Mouse (Mus musculus): ENCODE data around the gene Ercc6l2. TPM values are rescaled to one million over a fixed set of nuclear protein-coding genes. Genes with fewer than 3 reads are reported as not detected.

Ercc6l2 gene
- polyA plus RNA-seq, 1 experiment from 2014 or later, result 21.9 TPM

GRCm38 (mm10) chr13:63930525-63930924 lies 115.5 kb downstream of the Ercc6l2 start:
- Histone ChIP-seq H3K4me2 (ENCODE audit: low read depth, severe bottlenecking) (no peak overlapping the region), H3K4me1 (ENCODE audit: control insufficient read depth, insufficient read depth, low read length) (no peaks in the 10 kb centered on the region), H3K9me3 (ENCODE audit: control insufficient read depth, low read length) (no peaks in the 10 kb centered on the region), H3K27me3 (ENCODE audit: control insufficient read depth, insufficient read depth, low read length) (no peaks in the 10 kb centered on the region), H3K4me3 (ENCODE audit: low read depth, low read length) (no peak overlapping the region), H3K36me3 (ENCODE audit: control insufficient read depth, insufficient read depth, low read length) (no peaks in the 10 kb centered on the region), H3K27ac (replicated peaks; ENCODE audit: low read depth, low read length) (no peak overlapping the region), H3K9ac (ENCODE audit: low read length) (no peak overlapping the region)
- DNase-seq (ENCODE audit: low spot score) (no peak), ATAC-seq (ENCODE audit: insufficient number of reproducible peaks, low FRiP score, low TSS enrichment, low read depth) (no peak)
- WGBS, result 83% methylated on average over 10 of the region's 10 CpGs

- Histone ChIP-seq H3K4me1 (ENCODE audit: control insufficient read depth, insufficient read depth, low read length) (no peaks in the 10 kb centered on the region), H3K4me3 (ENCODE audit: low read depth, low read length) (no peak overlapping the region), H3K36me3 (ENCODE audit: control insufficient read depth, insufficient read depth, low read length) (no peaks in the 10 kb centered on the region), H3K27ac (replicated peaks; ENCODE audit: low read depth, low read length) (no peak overlapping the region), H3K27me3 (ENCODE audit: control insufficient read depth, insufficient read depth, low read length) (no peaks in the 10 kb centered on the region), H3K4me2 (ENCODE audit: low read depth, severe bottlenecking) (no peak overlapping the region), H3K9me3 (ENCODE audit: control insufficient read depth, low read length) (no peaks in the 10 kb centered on the region), H3K9ac (ENCODE audit: low read length) (no peak overlapping the region)
- WGBS, result 86% methylated on average over 9 of the region's 9 CpGs
- no peak for ATAC-seq (ENCODE audit: insufficient number of reproducible peaks, low FRiP score, low TSS enrichment, low read depth)
- DNase-seq (ENCODE audit: low spot score), result no peak
Observed at GRCm38 (mm10) chr13:63936369-63936768, 121.3 kb downstream of the Ercc6l2 start.

GRCm38 (mm10) chr13:63940257-63940656 lies 125.2 kb downstream of the Ercc6l2 start:
- Histone ChIP-seq H3K27ac (replicated peaks; ENCODE audit: low read depth, low read length) (no peak overlapping the region), H3K27me3 (ENCODE audit: control insufficient read depth, insufficient read depth, low read length) (no peaks in the 10 kb centered on the region), H3K4me1 (ENCODE audit: control insufficient read depth, insufficient read depth, low read length) (no peaks in the 10 kb centered on the region), H3K9ac (ENCODE audit: low read length) (no peak overlapping the region), H3K4me2 (ENCODE audit: low read depth, severe bottlenecking) (no peak overlapping the region), H3K9me3 (ENCODE audit: control insufficient read depth, low read length) (no peaks in the 10 kb centered on the region), H3K4me3 (ENCODE audit: low read depth, low read length) (no peak overlapping the region), H3K36me3 (ENCODE audit: control insufficient read depth, insufficient read depth, low read length) (no peaks in the 10 kb centered on the region)
- no peak for ATAC-seq (ENCODE audit: insufficient number of reproducible peaks, low FRiP score, low TSS enrichment, low read depth)
- no peak for DNase-seq (ENCODE audit: low spot score)
- WGBS, result 81% methylated on average over 1 of the region's 1 CpGs

GRCm38 (mm10) chr13:63941170-63941569 lies 126.1 kb downstream of the Ercc6l2 start:
- Histone ChIP-seq H3K27ac (replicated peaks; ENCODE audit: low read depth, low read length) (no peak overlapping the region), H3K27me3 (ENCODE audit: control insufficient read depth, insufficient read depth, low read length) (no peaks in the 10 kb centered on the region), H3K36me3 (ENCODE audit: control insufficient read depth, insufficient read depth, low read length) (no peaks in the 10 kb centered on the region), H3K9me3 (ENCODE audit: control insufficient read depth, low read length) (no peaks in the 10 kb centered on the region), H3K4me1 (ENCODE audit: control insufficient read depth, insufficient read depth, low read length) (no peaks in the 10 kb centered on the region), H3K9ac (ENCODE audit: low read length) (no peak overlapping the region), H3K4me2 (ENCODE audit: low read depth, severe bottlenecking) (no peak overlapping the region), H3K4me3 (ENCODE audit: low read depth, low read length) (no peak overlapping the region)
- 93% methylated on average over 4 of the region's 4 CpGs for WGBS
- ATAC-seq (ENCODE audit: insufficient number of reproducible peaks, low FRiP score, low TSS enrichment, low read depth) (no peak), DNase-seq (ENCODE audit: low spot score) (no peak)

- Histone ChIP-seq H3K36me3 (ENCODE audit: control insufficient read depth, insufficient read depth, low read length) (no peaks in the 10 kb centered on the region), H3K4me3 (ENCODE audit: low read depth, low read length) (no peak overlapping the region), H3K4me2 (ENCODE audit: low read depth, severe bottlenecking) (no peak overlapping the region), H3K27me3 (ENCODE audit: control insufficient read depth, insufficient read depth, low read length) (0 out of 2 replicates have a peak, but pooled peaks cover 4% of the 10 kb centered on the region), H3K27ac (replicated peaks; ENCODE audit: low read depth, low read length) (no peak overlapping the region), H3K4me1 (ENCODE audit: control insufficient read depth, insufficient read depth, low read length) (no peaks in the 10 kb centered on the region), H3K9me3 (ENCODE audit: control insufficient read depth, low read length) (no peaks in the 10 kb centered on the region), H3K9ac (ENCODE audit: low read length) (no peak overlapping the region)
- DNase-seq (ENCODE audit: low spot score) (no peak), ATAC-seq (ENCODE audit: insufficient number of reproducible peaks, low FRiP score, low TSS enrichment, low read depth) (no peak)
- WGBS, result 82% methylated on average over 7 of the region's 7 CpGs
Observed at GRCm38 (mm10) chr13:63943605-63944004, 128.6 kb downstream of the Ercc6l2 start.

- no peak overlapping the region for H3K4me3 ChIP-seq (ENCODE audit: low read depth, low read length)
- no peaks in the 10 kb centered on the region for H3K36me3 ChIP-seq (ENCODE audit: control insufficient read depth, insufficient read depth, low read length)
- peaks cover 1% of the 10 kb centered on the region; the same call in 1 of the 2 replicates for H3K4me1 ChIP-seq (ENCODE audit: control insufficient read depth, insufficient read depth, low read length)
- H3K9ac ChIP-seq (ENCODE audit: low read length), result no peak overlapping the region
- DNase-seq (ENCODE audit: low spot score) (no peak), ATAC-seq (ENCODE audit: insufficient number of reproducible peaks, low FRiP score, low TSS enrichment, low read depth) (no peak)
- no peak overlapping the region for H3K4me2 ChIP-seq (ENCODE audit: low read depth, severe bottlenecking)
- peaks cover 7% of the 10 kb centered on the region; the same call in 1 of the 2 replicates for H3K27me3 ChIP-seq (ENCODE audit: control insufficient read depth, insufficient read depth, low read length)
- no peaks in the 10 kb centered on the region for H3K9me3 ChIP-seq (ENCODE audit: control insufficient read depth, low read length)
- H3K27ac ChIP-seq (replicated peaks; ENCODE audit: low read depth, low read length), result no peak overlapping the region
- 60% methylated on average over 13 of the region's 13 CpGs for WGBS
Observed at GRCm38 (mm10) chr13:63944344-63945021, 129.4 kb downstream of the Ercc6l2 start.

Other genes with a start within 250 kb of the Ercc6l2 start
- 25.6 and 27.4 TPM in 2 replicates for gene Ptch1, start 241.6 kb upstream of the Ercc6l2 start, polyA plus RNA-seq (2014; fragmentation: Nextera tagmentation; extraction: Ambion mirVana)